Mouse (Mus musculus): ENCODE data around the gene Letm1. TPM values are rescaled to one million over a fixed set of nuclear protein-coding genes. Genes with fewer than 3 reads are reported as not detected.

Letm1 gene
- polyA plus RNA-seq, 1 experiment from 2014 or later, result 12.9 TPM

DNA sequence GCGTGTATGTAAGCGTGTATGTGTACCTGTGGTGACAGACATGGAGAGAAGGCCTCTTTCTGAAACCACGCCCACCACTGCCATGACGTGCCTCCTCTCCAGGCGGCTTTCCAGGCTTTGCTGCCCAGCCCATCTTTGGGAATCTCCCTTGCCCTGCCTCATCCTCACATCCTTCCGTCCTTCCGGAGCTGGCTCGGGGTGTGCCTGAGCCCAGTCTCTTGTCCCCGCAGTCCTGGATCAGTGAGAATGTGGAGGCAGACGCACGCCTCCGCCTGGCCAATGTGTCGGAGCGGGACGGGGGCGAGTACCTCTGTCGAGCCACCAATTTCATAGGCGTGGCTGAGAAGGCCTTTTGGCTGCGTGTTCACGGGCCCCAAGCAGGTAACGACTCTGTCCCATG lies 51.6 kb downstream of the Letm1 start:
- Histone ChIP-seq H3K27ac (ENCODE audit: low read length) (no peak overlapping the region), H3K4me3 (ENCODE audit: low read depth, low read length) (no peak overlapping the region), H3K36me3 (ENCODE audit: control insufficient read depth, insufficient read depth) (no peaks in the 10 kb centered on the region; the same call in none of the 2 replicates), H3K27me3 (ENCODE audit: control insufficient read depth, insufficient read depth, low read depth, low read length) (no peaks in the 10 kb centered on the region), H3K4me2 (ENCODE audit: low read depth, low read length) (no peak overlapping the region), H3K4me1 (ENCODE audit: control insufficient read depth, low read depth, low read length) (no peaks in the 10 kb centered on the region; the same call in 1 of the 2 replicates), H3K9ac (ENCODE audit: low read depth, low read length) (no peak overlapping the region), H3K9me3 (replicated peaks; ENCODE audit: control insufficient read depth, low read length) (no peaks in the 10 kb centered on the region)
- no peak for ATAC-seq (ENCODE audit: low read depth)
- 74% methylated on average over 21 of the region's 21 CpGs for WGBS (ENCODE audit: insufficient replicate concordance)

DNA sequence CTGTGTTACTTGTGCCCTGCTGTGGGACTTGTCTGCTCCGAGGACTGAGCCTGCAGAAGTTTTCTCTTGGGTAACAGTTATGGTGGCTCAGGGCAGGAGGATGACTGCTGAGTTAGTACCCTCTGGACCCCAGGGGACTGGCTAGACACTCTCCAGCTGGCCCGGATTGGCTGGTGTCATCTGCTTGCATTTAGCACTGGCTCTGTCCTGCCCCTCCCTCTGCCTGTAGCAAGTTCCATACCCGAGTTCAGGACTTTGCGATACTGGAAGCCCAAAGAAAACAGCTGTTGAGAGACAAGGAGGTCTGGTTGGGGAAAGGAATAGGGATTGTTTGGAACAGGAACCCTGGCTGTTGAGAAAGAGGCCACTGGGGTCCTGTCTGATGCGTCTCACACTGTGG lies 52.1 kb downstream of the Letm1 start:
- WGBS (ENCODE audit: insufficient replicate concordance), result 65% methylated on average over 5 of the region's 5 CpGs
- H3K4me3 ChIP-seq (ENCODE audit: low read depth, low read length), result no peak overlapping the region
- no peak overlapping the region for H3K4me2 ChIP-seq (ENCODE audit: low read depth, low read length)
- no peak for ATAC-seq (ENCODE audit: low read depth)
- peaks cover 3% of the 10 kb centered on the region; the same call in 1 of the 2 replicates for H3K4me1 ChIP-seq (ENCODE audit: control insufficient read depth, low read depth, low read length)
- H3K9me3 ChIP-seq (replicated peaks; ENCODE audit: control insufficient read depth, low read length), result no peaks in the 10 kb centered on the region
- H3K27me3 ChIP-seq (ENCODE audit: control insufficient read depth, insufficient read depth, low read depth, low read length), result no peaks in the 10 kb centered on the region
- H3K27ac ChIP-seq (ENCODE audit: low read length), result no peak overlapping the region
- H3K36me3 ChIP-seq (ENCODE audit: control insufficient read depth, insufficient read depth), result no peaks in the 10 kb centered on the region; the same call in none of the 2 replicates
- H3K9ac ChIP-seq (ENCODE audit: low read depth, low read length), result no peak overlapping the region

DNA sequence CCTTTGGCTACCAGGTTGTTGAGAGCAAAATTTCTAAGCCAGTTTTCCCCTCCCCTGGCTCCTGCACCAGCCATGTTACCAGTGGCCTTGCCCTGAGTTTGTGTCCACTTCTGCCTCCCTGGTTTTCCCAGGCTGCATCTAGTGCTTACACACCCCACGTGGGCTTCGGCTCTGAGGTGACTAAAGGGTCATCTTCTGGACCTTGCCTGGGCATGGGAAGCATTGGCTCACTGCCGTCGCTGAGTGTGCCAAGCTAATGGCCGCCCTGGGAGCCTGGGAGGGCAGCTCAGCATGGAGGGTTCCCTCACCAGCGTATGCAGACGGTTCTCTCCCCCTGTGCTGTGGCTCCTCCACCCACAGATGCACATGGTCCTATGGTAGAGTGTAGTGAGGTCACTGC lies 53.8 kb downstream of the Letm1 start:
- Histone ChIP-seq H3K27ac (ENCODE audit: low read length) (no peak overlapping the region), H3K36me3 (ENCODE audit: control insufficient read depth, insufficient read depth) (no peaks in the 10 kb centered on the region; the same call in none of the 2 replicates), H3K4me1 (ENCODE audit: control insufficient read depth, low read depth, low read length) (peaks cover 4% of the 10 kb centered on the region; the same call in 1 of the 2 replicates), H3K27me3 (ENCODE audit: control insufficient read depth, insufficient read depth, low read depth, low read length) (peaks cover 16% of the 10 kb centered on the region), H3K4me3 (ENCODE audit: low read depth, low read length) (no peak overlapping the region), H3K4me2 (ENCODE audit: low read depth, low read length) (no peak overlapping the region), H3K9me3 (replicated peaks; ENCODE audit: control insufficient read depth, low read length) (no peaks in the 10 kb centered on the region), H3K9ac (ENCODE audit: low read depth, low read length) (no peak overlapping the region)
- 63% methylated on average over 7 of the region's 7 CpGs for WGBS (ENCODE audit: insufficient replicate concordance)
- no peak for ATAC-seq (ENCODE audit: low read depth)

DNA sequence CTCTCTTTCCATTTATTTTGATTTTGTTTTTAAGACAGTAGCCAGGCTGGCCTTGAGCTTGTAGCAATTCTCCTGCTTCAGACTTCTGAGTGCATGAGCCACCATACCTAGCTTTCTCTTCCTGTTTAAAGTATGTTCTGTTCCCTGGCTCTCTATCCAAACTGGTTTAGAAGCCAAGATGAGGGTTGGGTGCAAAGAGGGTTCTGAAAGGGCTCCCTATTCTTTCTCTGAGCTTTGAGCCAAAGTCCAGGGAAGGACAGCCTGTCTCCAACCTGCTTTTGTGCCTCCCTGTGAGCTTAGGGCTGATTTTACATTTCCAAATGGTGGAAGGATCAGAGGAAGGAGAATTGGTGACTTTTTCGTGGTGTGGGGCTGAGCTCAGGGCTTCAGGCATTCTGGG lies 55.7 kb downstream of the Letm1 start:
- H3K4me3 ChIP-seq (ENCODE audit: low read depth, low read length), result no peak overlapping the region
- H3K27me3 ChIP-seq (ENCODE audit: control insufficient read depth, insufficient read depth, low read depth, low read length), result peaks cover 35% of the 10 kb centered on the region
- H3K9me3 ChIP-seq (replicated peaks; ENCODE audit: control insufficient read depth, low read length), result no peaks in the 10 kb centered on the region
- no peaks in the 10 kb centered on the region; the same call in 1 of the 2 replicates for H3K36me3 ChIP-seq (ENCODE audit: control insufficient read depth, insufficient read depth)
- no peak for ATAC-seq (ENCODE audit: low read depth)
- H3K9ac ChIP-seq (ENCODE audit: low read depth, low read length), result no peak overlapping the region
- H3K4me1 ChIP-seq (ENCODE audit: control insufficient read depth, low read depth, low read length), result peaks cover 7% of the 10 kb centered on the region; the same call in 1 of the 2 replicates
- H3K27ac ChIP-seq (ENCODE audit: low read length), result no peak overlapping the region
- no peak overlapping the region for H3K4me2 ChIP-seq (ENCODE audit: low read depth, low read length)
- 50% methylated on average over 1 of the region's 1 CpGs for WGBS (ENCODE audit: insufficient replicate concordance)

DNA sequence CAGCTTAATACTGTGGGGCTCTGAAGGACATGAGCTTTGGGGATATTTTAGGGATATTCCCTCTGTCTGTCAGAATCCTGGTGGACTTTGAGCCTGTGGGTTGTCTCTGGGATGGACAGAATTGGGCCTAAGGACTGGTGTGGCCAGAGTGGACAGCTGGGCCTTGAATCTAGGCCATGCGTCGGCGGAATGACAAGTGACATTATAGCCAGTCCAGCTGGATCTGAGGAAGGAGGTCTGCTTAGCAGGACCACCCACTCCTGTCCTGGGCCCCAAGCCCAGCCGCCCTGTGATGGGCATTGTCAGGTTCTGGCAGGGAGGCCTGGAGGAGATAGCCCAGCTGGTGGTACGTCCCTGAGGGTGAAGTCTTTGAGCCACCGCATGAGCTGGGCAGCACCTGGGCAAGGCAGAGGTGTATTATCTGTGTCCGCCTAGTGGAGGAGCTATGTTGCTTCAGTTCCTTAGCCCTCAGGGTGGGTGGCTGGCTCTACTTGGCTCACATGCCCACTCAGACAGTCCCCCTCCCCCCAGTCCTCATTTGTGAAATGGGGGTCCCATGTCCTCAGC lies 56.5 kb downstream of the Letm1 start:
- H3K9ac ChIP-seq (ENCODE audit: low read depth, low read length), result no peak overlapping the region
- ATAC-seq (ENCODE audit: low read depth), result no peak
- H3K9me3 ChIP-seq (replicated peaks; ENCODE audit: control insufficient read depth, low read length), result no peaks in the 10 kb centered on the region
- H3K27me3 ChIP-seq (ENCODE audit: control insufficient read depth, insufficient read depth, low read depth, low read length), result peaks cover 42% of the 10 kb centered on the region
- no peak overlapping the region for H3K4me2 ChIP-seq (ENCODE audit: low read depth, low read length)
- no peaks in the 10 kb centered on the region; the same call in 1 of the 2 replicates for H3K36me3 ChIP-seq (ENCODE audit: control insufficient read depth, insufficient read depth)
- H3K4me1 ChIP-seq (ENCODE audit: control insufficient read depth, low read depth, low read length), result peaks cover 7% of the 10 kb centered on the region; the same call in 1 of the 2 replicates
- no peak overlapping the region for H3K4me3 ChIP-seq (ENCODE audit: low read depth, low read length)
- WGBS (ENCODE audit: insufficient replicate concordance), result 73% methylated on average over 7 of the region's 7 CpGs
- H3K27ac ChIP-seq (ENCODE audit: low read length), result no peak overlapping the region

DNA sequence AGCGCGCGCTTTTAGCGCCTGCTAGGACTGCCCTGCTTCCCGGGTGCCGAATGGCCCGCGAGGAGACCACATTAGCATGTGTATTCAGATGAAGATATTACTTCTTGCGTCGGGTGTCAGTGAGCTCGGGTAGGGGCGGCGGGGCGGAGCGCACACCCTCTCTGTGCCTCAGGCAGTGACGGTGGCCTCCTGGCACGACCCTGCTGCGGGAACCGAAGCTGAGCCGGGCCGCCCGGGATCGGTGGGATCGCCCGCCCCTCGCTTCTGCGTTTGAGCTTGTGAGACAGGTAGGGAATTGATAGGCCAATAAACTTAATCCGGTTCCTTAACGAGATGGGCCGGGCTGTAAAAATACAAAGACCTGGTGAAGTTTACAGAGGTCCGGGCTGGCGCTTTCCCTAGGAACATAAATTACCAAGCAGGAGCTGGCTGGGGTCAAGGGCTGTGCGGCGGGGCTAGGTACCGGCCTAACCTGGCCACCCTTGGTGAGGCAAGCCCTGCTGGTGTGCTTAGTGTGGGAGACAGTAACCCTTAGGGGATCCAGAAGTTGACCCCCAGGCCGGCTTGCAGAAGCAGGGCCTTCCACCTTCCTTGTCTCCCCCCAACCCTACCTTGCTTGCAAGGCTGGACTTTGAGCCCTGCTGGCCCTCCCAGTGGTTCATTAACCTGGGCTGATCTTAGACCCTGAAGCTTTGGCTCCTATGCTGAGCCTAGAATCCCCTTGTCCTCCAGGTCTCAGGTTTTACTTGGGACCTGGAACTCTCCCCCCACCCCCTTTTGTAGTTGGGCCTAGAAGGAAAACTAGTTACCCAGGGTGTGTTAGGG lies 58.8 kb downstream of the Letm1 start:
- no peak overlapping the region for H3K9ac ChIP-seq (ENCODE audit: low read depth, low read length)
- H3K27ac ChIP-seq (ENCODE audit: low read length), result peak overlapping the region; percentile 35; the same call in 1 of the 2 replicates
- peak overlapping the region; percentile 65 for H3K4me2 ChIP-seq (ENCODE audit: low read depth, low read length)
- peaks cover 10% of the 10 kb centered on the region; the same call in 1 of the 2 replicates for H3K4me1 ChIP-seq (ENCODE audit: control insufficient read depth, low read depth, low read length)
- no peaks in the 10 kb centered on the region for H3K9me3 ChIP-seq (replicated peaks; ENCODE audit: control insufficient read depth, low read length)
- no peaks in the 10 kb centered on the region for H3K36me3 ChIP-seq (ENCODE audit: control insufficient read depth, insufficient read depth)
- peaks cover 54% of the 10 kb centered on the region for H3K27me3 ChIP-seq (ENCODE audit: control insufficient read depth, insufficient read depth, low read depth, low read length)
- 15% methylated on average over 36 of the region's 36 CpGs for WGBS (ENCODE audit: insufficient replicate concordance)
- ATAC-seq (ENCODE audit: low read depth), result peak; percentile 33
- peak overlapping the region; percentile 65 for H3K4me3 ChIP-seq (ENCODE audit: low read depth, low read length)

DNA sequence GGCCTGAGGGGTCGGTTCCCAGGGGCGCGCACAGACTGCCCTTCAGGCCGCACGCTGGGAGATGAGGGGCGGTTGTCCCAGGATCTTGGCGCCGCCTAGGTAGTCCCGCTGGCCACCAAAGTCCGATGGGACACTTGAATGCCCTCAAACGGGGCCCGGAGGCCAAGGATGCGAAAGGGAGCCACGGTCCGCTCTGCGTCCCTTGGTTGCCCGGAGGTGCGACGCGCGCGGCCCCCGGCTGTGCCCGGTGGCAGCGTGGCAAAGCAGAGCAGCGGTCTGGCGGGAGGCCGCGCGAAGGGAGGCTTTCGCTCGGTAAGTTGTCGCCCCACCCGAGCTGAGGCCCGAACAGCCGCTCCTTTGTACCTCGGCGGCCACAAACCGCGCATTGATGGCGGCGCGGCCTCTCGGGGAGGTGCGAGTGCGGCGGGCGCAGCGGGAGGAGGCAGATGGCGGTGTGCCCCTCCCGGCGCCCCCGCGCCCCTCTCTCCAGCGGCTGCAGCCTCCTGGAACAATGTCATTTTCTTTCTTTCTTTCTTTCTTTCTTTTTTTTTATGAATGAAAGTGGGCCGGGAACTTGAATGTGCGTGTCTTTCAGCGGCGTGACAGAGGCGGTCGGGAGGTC lies 59.5 kb downstream of the Letm1 start:
- Histone ChIP-seq H3K9me3 (replicated peaks; ENCODE audit: control insufficient read depth, low read length) (no peaks in the 10 kb centered on the region), H3K4me3 (ENCODE audit: low read depth, low read length) (peak overlapping the region; percentile 65), H3K9ac (ENCODE audit: low read depth, low read length) (peak overlapping the region; percentile 53), H3K4me2 (ENCODE audit: low read depth, low read length) (peak overlapping the region; percentile 65), H3K36me3 (ENCODE audit: control insufficient read depth, insufficient read depth) (no peaks in the 10 kb centered on the region), H3K4me1 (ENCODE audit: control insufficient read depth, low read depth, low read length) (peaks cover 10% of the 10 kb centered on the region; the same call in 1 of the 2 replicates), H3K27ac (ENCODE audit: low read length) (no peak overlapping the region), H3K27me3 (ENCODE audit: control insufficient read depth, insufficient read depth, low read depth, low read length) (peaks cover 54% of the 10 kb centered on the region)
- under 1% methylated on average over 60 of the region's 61 CpGs for WGBS (ENCODE audit: insufficient replicate concordance)
- no peak for ATAC-seq (ENCODE audit: low read depth)

DNA sequence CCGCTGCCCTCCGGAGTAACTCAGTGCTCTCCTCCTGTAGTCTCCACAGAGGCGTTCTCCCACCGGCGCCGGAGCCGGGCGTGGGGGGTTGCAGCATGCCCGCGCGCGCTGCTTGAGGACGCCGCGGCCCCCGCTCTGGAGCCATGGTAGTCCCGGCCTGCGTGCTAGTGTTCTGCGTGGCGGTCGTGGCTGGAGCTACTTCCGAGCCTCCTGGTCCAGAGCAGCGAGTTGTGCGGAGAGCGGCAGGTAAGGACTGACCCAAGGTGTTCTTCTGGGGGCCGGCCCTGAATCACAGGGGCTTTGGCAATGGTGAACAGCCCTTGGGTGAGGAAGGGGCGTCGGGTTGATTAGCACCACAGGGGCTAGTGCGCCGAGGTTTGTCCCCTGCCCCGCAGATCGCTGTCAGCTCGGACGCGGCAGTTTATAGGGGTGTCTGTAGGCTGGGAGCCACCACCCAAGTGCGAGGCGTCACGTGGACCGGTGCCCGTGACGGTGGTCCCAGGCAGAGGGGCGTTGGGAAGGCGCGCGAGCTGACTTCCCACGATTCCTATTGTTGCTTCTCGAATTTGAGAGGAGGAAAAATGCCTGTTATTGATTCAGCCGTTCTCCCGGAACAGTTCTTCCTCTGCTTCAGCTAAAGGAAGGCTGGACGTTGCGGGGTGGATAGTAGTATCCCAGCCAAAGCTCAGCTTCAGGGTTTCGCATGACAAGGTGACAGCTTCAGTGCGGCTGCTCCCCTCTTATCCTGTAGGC lies 60.2 kb downstream of the Letm1 start:
- H3K36me3 ChIP-seq (ENCODE audit: control insufficient read depth, insufficient read depth), result no peaks in the 10 kb centered on the region
- H3K4me1 ChIP-seq (ENCODE audit: control insufficient read depth, low read depth, low read length), result peaks cover 10% of the 10 kb centered on the region; the same call in 1 of the 2 replicates
- ATAC-seq (ENCODE audit: low read depth), result no peak
- peak overlapping the region; percentile 65 for H3K4me3 ChIP-seq (ENCODE audit: low read depth, low read length)
- H3K9me3 ChIP-seq (replicated peaks; ENCODE audit: control insufficient read depth, low read length), result no peaks in the 10 kb centered on the region
- H3K27me3 ChIP-seq (ENCODE audit: control insufficient read depth, insufficient read depth, low read depth, low read length), result peaks cover 54% of the 10 kb centered on the region
- H3K4me2 ChIP-seq (ENCODE audit: low read depth, low read length), result peak overlapping the region; percentile 65
- no peak overlapping the region; the same call in 1 of the 2 replicates for H3K27ac ChIP-seq (ENCODE audit: low read length)
- H3K9ac ChIP-seq (ENCODE audit: low read depth, low read length), result peak overlapping the region; percentile 54
- under 1% methylated on average over 53 of the region's 53 CpGs for WGBS (ENCODE audit: insufficient replicate concordance)

All from liver, embryonic 16.5 days (tissue).